Mouse (Mus musculus) small intestine, adult 2 months (tissue): ENCODE results near the gene Olfr1015.

Source experiments
- CTCF ChIP-seq: fragments of 200-500 bp; IDR thresholded peaks from 2 replicates; pipeline ENCODE4 v1.5.1; 2012; ENCODE audit warnings: low read depth, mild to moderate bottlenecking, control low read depth, inconsistent platforms, low read length, moderate library complexity, mixed read lengths; ENCODE audit not compliant: insufficient replicate concordance, insufficient read length; ENCODE audit errors: extremely low read depth
- POLR2A ChIP-seq: fragments of 200-500 bp; IDR thresholded peaks from 2 replicates; pipeline ENCODE4 v1.6.1; 2012; ENCODE audit warnings: low read depth, mild to moderate bottlenecking, control low read depth, inconsistent platforms, low read length, moderate library complexity

DNA sequence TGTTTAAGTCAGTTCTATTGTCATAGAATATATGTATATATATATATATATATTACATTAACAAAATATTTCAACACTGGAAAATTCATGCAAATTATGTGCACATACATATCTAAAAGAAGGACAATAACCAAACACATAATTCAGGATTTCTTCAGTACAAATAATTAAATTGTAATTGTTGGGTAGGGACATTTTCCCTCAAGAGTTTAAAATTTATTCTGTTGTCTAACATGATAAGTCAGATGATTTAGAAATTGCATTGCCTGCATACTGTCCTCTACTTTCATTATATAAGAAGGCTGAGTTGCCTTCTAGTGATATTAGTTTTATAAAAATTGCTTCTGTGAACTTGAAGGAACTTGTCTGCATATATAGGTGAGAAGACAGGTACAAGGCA lies 36.4 kb downstream of the Olfr1015 start, which contains the start of gene Olfr1018:
- TF ChIP-seq POLR2A (no peak), CTCF (no peak)
